ENCODE assay signal across 8 mouse cellular contexts in the genomic region with DNA sequence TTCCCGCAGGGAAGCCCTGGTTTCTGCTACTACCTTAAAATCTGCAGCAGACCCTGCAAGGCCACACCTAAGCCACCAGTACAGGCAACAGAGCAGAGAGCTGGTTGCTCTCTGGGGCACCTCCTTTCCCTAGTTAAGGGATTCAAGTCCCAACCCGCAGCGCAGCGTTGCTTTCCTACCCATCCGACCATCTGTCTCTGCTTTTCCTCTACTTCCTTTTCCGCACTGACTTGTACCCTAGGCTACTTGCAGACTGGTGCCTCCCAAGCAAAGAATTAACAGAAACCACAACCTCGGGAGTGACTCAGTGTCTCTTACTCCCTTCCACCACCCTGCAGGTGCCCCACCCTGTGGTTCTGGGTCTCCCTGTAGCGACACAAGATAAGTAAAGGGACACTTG. TPM values are rescaled to one million over a fixed set of nuclear protein-coding genes. Genes with fewer than 3 reads are reported as not detected.
DNase-seq lines count a peak whose midpoint lies in the region; ATAC-seq and TF ChIP-seq lines count a peak whose summit lies in the region.

No protein-coding gene starts in this region.

- DNase-seq in lung, postnatal 14 days, result no peak
- DNase-seq in brain, adult 2 months (ENCODE audit: low read depth, low spot score), result peak; percentile 80
- peak; percentile 55 for DNase-seq in stomach, postnatal 0 days (ENCODE audit: low spot score)
- no peak for DNase-seq in embryo, embryonic 9.5 days (ENCODE audit: extremely low spot score)

- peaks cover 14% of the 10 kb centered on the region for H3K4me1 ChIP-seq in lung, embryonic 15.5 days
- H3K4me1 ChIP-seq in embryonic fibroblast, embryonic 13.5 days (ENCODE audit: control insufficient read depth, insufficient read depth, low read length), result peaks cover 17% of the 10 kb centered on the region
- H3K4me1 ChIP-seq in hindbrain, embryonic 16.5 days (ENCODE audit: control insufficient read depth, insufficient read depth, low read depth, low read length), result peaks cover 6% of the 10 kb centered on the region
- H3K4me1 ChIP-seq in megakaryocyte, embryonic 14.5 days, result peaks cover 32% of the 10 kb centered on the region
- H3K4me1 ChIP-seq in stomach, postnatal 0 days (replicated peaks; ENCODE audit: control insufficient read depth, insufficient read depth), result 0 out of 2 replicates have a peak, but pooled peaks cover 2% of the 10 kb centered on the region

- no peak for ATAC-seq in lung, embryonic 15.5 days (ENCODE audit: borderline replicate concordance, extremely low read depth, low FRiP score, low TSS enrichment)
- ATAC-seq in hindbrain, embryonic 16.5 days, result no peak
- peak; percentile 62 for ATAC-seq in stomach, postnatal 0 days (ENCODE audit: low FRiP score, low TSS enrichment)

- TF ChIP-seq EP300 in stomach, postnatal 0 days (optimal IDR thresholded peaks at IDR 0.05), result no peak

- peaks cover 2% of the 10 kb centered on the region; the same call in 1 of the 2 replicates for H3K27me3 ChIP-seq in lung, embryonic 15.5 days
- H3K27me3 ChIP-seq in hindbrain, embryonic 16.5 days (replicated peaks; ENCODE audit: control insufficient read depth, insufficient read depth, low read length), result no peaks in the 10 kb centered on the region
- peaks cover 3% of the 10 kb centered on the region for H3K27me3 ChIP-seq in megakaryocyte, embryonic 14.5 days (replicated peaks)
- no peaks in the 10 kb centered on the region for H3K27me3 ChIP-seq in stomach, postnatal 0 days (ENCODE audit: control insufficient read depth, insufficient read depth, low read length)

- H3K9me3 ChIP-seq in lung, embryonic 15.5 days, result no peaks in the 10 kb centered on the region
- H3K9me3 ChIP-seq in hindbrain, embryonic 16.5 days (ENCODE audit: control insufficient read depth, low read length), result no peaks in the 10 kb centered on the region
- no peaks in the 10 kb centered on the region for H3K9me3 ChIP-seq in megakaryocyte, embryonic 14.5 days
- H3K9me3 ChIP-seq in stomach, postnatal 0 days (ENCODE audit: control insufficient read depth, low read length), result no peaks in the 10 kb centered on the region

- peak overlapping the region; percentile 41; the same call in 1 of the 2 replicates for H3K27ac ChIP-seq in lung, embryonic 15.5 days
- no peak overlapping the region for H3K27ac ChIP-seq in embryonic fibroblast, embryonic 13.5 days (ENCODE audit: insufficient read depth, low read length)
- H3K27ac ChIP-seq in hindbrain, embryonic 16.5 days (ENCODE audit: low read depth, low read length), result peak overlapping the region; percentile 20; the same call in 1 of the 2 replicates
- H3K27ac ChIP-seq in stomach, postnatal 0 days (replicated peaks), result peak overlapping the region; percentile 91

- no peak for TF ChIP-seq CTCF in embryonic fibroblast, embryonic 13.5 days (IDR thresholded peaks at IDR 0.05; ENCODE audit: borderline replicate concordance, insufficient read depth, low read length)
- TF ChIP-seq CTCF in stomach, postnatal 0 days (IDR thresholded peaks at IDR 0.05; ENCODE audit: low read depth), result no peak

- no peaks in the 10 kb centered on the region for H3K36me3 ChIP-seq in lung, embryonic 15.5 days
- H3K36me3 ChIP-seq in hindbrain, embryonic 16.5 days (ENCODE audit: control insufficient read depth, insufficient read depth, low read length), result no peaks in the 10 kb centered on the region
- no peaks in the 10 kb centered on the region for H3K36me3 ChIP-seq in megakaryocyte, embryonic 14.5 days (replicated peaks; ENCODE audit: low read length)
- no peaks in the 10 kb centered on the region for H3K36me3 ChIP-seq in stomach, postnatal 0 days (ENCODE audit: control insufficient read depth, insufficient read depth, low read length)

- no peak for TF ChIP-seq POLR2A in embryonic fibroblast, embryonic 13.5 days (IDR thresholded peaks at IDR 0.05; ENCODE audit: low read depth, low read length)

- 11% methylated on average over 8 of the region's 8 CpGs for WGBS in lung, embryonic 15.5 days
- 5% methylated on average over 8 of the region's 8 CpGs for WGBS in hindbrain, embryonic 16.5 days
- WGBS in stomach, postnatal 0 days, result 6% methylated on average over 8 of the region's 8 CpGs

- H3K4me2 ChIP-seq in lung, embryonic 15.5 days, result peak overlapping the region; percentile 93
- peak overlapping the region; percentile 90 for H3K4me2 ChIP-seq in hindbrain, embryonic 16.5 days (ENCODE audit: low read length)
- H3K4me2 ChIP-seq in stomach, postnatal 0 days (replicated peaks; ENCODE audit: low read depth), result peak overlapping the region; percentile 75

- peak overlapping the region; percentile 74 for H3K4me3 ChIP-seq in lung, embryonic 15.5 days
- H3K4me3 ChIP-seq in embryonic fibroblast, embryonic 13.5 days (ENCODE audit: insufficient read depth, low read length), result peak overlapping the region; percentile 66
- peak overlapping the region; percentile 77 for H3K4me3 ChIP-seq in hindbrain, embryonic 16.5 days (ENCODE audit: low read length)
- H3K4me3 ChIP-seq in megakaryocyte, embryonic 14.5 days (replicated peaks), result peak overlapping the region; percentile 97
- H3K4me3 ChIP-seq in stomach, postnatal 0 days (ENCODE audit: low read depth, low read length), result peak overlapping the region; percentile 63

- H3K9ac ChIP-seq in lung, embryonic 15.5 days, result peak overlapping the region; percentile 78
- peak overlapping the region; percentile 76 for H3K9ac ChIP-seq in hindbrain, embryonic 16.5 days (ENCODE audit: low read depth, low read length)
- peak overlapping the region; percentile 77 for H3K9ac ChIP-seq in stomach, postnatal 0 days (ENCODE audit: low read length)

RNA-seq across cellular contexts. Expression of a gene that starts 1.0 kb away (rescaled TPM):
- polyA plus RNA-seq in lung, embryonic 15.5 days (2015; fragmentation: Nextera tagmentation; extraction: Ambion mirVana), result 44.2 and 48.1 TPM in 2 replicates
- polyA plus RNA-seq in embryonic fibroblast, embryonic 13.5 days (2011; ENCODE audit: insufficient read length, low read depth, missing spikeins), result 20.4 TPM in 2 replicates
- 202 and 237 TPM in 2 replicates for polyA plus RNA-seq in hindbrain, embryonic 16.5 days (2015; fragmentation: Nextera tagmentation; extraction: Ambion mirVana)
- polyA plus RNA-seq in megakaryocyte, embryonic 14.5 days (2012; ENCODE audit: insufficient read depth, low replicate concordance), result 5.0 and 10.5 TPM in 2 replicates
- 991 and 1,037 TPM in 2 replicates for polyA plus RNA-seq in stomach, postnatal 0 days (2015; fragmentation: Nextera tagmentation; extraction: Ambion mirVana)

RNA-seq across cellular contexts. Expression of a gene that starts 42.9 kb away (rescaled TPM):
- 50.8 and 51.4 TPM in 2 replicates for polyA plus RNA-seq in lung, embryonic 15.5 days (2015; fragmentation: Nextera tagmentation; extraction: Ambion mirVana)
- 18.2 and 22.9 TPM in 2 replicates for polyA plus RNA-seq in embryonic fibroblast, embryonic 13.5 days (2011; ENCODE audit: insufficient read length, low read depth, missing spikeins)
- 43.8 and 43.9 TPM in 2 replicates for polyA plus RNA-seq in hindbrain, embryonic 16.5 days (2015; fragmentation: Nextera tagmentation; extraction: Ambion mirVana)
- polyA plus RNA-seq in megakaryocyte, embryonic 14.5 days (2012; ENCODE audit: insufficient read depth, low replicate concordance), result 21.0 and 29.7 TPM in 2 replicates
- polyA plus RNA-seq in stomach, postnatal 0 days (2015; fragmentation: Nextera tagmentation; extraction: Ambion mirVana), result 70.7 and 74.7 TPM in 2 replicates

Comparison
In these comparisons a context has a peak if more than half of its experiments do, and no peak if none do; other contexts are left out.
1. DNase-seq: peak in brain, adult 2 months (single experiment) and stomach, postnatal 0 days (single experiment); none in lung, postnatal 14 days (single experiment) and embryo, embryonic 9.5 days (single experiment).
2. Peak in every context shown above with its lines, with median percentiles within 50 percentile points of each other: H3K4me2 ChIP-seq, H3K4me3 ChIP-seq and H3K9ac ChIP-seq.